Mouse (Mus musculus): ENCODE results near the gene Pla2g5. TPM values are rescaled to one million over a fixed set of nuclear protein-coding genes. Genes with fewer than 3 reads are reported as not detected.
"Not testable (repeated sequence)": the region's sequence is repeated elsewhere in the genome, so short reads cannot be mapped to it uniquely, and the experiment has no call there.

Pla2g5 gene
- polyA plus RNA-seq, 1 experiment from 2014 or later: 0.60 TPM

GRCm38 (mm10) chr4:138855092-138855632, 8.1 kb downstream of the Pla2g5 start:
- Histone ChIP-seq H3K4me1 (peaks cover 4% of the 10 kb centered on the region; the same call in 1 of the 2 replicates), H3K4me3 (no peak overlapping the region), H3K9me3 (no peaks in the 10 kb centered on the region), H3K27ac (replicated peaks) (no peak overlapping the region), H3K27me3 (replicated peaks; ENCODE audit: low read depth, poor library complexity, severe bottlenecking) (0 out of 2 replicates have a peak, but pooled peaks cover 7% of the 10 kb centered on the region), H3K36me3 (replicated peaks) (no peaks in the 10 kb centered on the region)
- 91% methylated on average over 9 of the region's 9 CpGs for WGBS
- DNase-seq (ENCODE audit: low spot score): no peak

- Histone ChIP-seq H3K27me3 (replicated peaks; ENCODE audit: low read depth, poor library complexity, severe bottlenecking) (0 out of 2 replicates have a peak, but pooled peaks cover 4% of the 10 kb centered on the region), H3K4me1 (no peaks in the 10 kb centered on the region)
- WGBS: 71% methylated on average over 6 of the region's 6 CpGs
Measured at GRCm38 (mm10) chr4:138852961-138853360, 10.3 kb downstream of the Pla2g5 start.

GRCm38 (mm10) chr4:138851463-138851862, 11.8 kb downstream of the Pla2g5 start:
- no peak overlapping the region for H3K27ac ChIP-seq (replicated peaks)
- H3K27me3 ChIP-seq (replicated peaks; ENCODE audit: low read depth, poor library complexity, severe bottlenecking): 0 out of 2 replicates have a peak, but pooled peaks cover 4% of the 10 kb centered on the region
- no peaks in the 10 kb centered on the region for H3K9me3 ChIP-seq
- H3K36me3 ChIP-seq (replicated peaks): no peaks in the 10 kb centered on the region
- WGBS: 11% methylated on average over 4 of the region's 4 CpGs
- no peaks in the 10 kb centered on the region for H3K4me1 ChIP-seq
- peak; percentile 76 for DNase-seq (ENCODE audit: low spot score)
- no peak overlapping the region for H3K4me3 ChIP-seq

More at GRCm38 (mm10) chr4:138852961-138853360, 10.3 kb downstream of the Pla2g5 start:
- H3K36me3 ChIP-seq (replicated peaks): no peaks in the 10 kb centered on the region
- no peak for DNase-seq (ENCODE audit: low spot score)
- H3K27ac ChIP-seq (replicated peaks): no peak overlapping the region
- H3K9me3 ChIP-seq: no peaks in the 10 kb centered on the region
- no peak overlapping the region for H3K4me3 ChIP-seq

- no peaks in the 10 kb centered on the region for H3K36me3 ChIP-seq (replicated peaks)
- WGBS: 90% methylated on average over 7 of the region's 7 CpGs
- no peak overlapping the region for H3K4me3 ChIP-seq
- H3K27me3 ChIP-seq (replicated peaks; ENCODE audit: low read depth, poor library complexity, severe bottlenecking): no peaks in the 10 kb centered on the region
- no peak overlapping the region for H3K27ac ChIP-seq (replicated peaks)
- H3K4me1 ChIP-seq: no peaks in the 10 kb centered on the region
- peaks cover 16% of the 10 kb centered on the region for H3K9me3 ChIP-seq
- DNase-seq (ENCODE audit: low spot score): no peak
Measured at GRCm38 (mm10) chr4:138841386-138841785, 21.9 kb downstream of the Pla2g5 start.

GRCm38 (mm10) chr4:138840726-138841125, 22.6 kb downstream of the Pla2g5 start:
- H3K36me3 ChIP-seq (replicated peaks): no peaks in the 10 kb centered on the region
- peaks cover 16% of the 10 kb centered on the region for H3K9me3 ChIP-seq
- 82% methylated on average over 8 of the region's 8 CpGs for WGBS
- no peak overlapping the region for H3K4me3 ChIP-seq
- H3K4me1 ChIP-seq: no peaks in the 10 kb centered on the region
- no peak overlapping the region for H3K27ac ChIP-seq (replicated peaks)
- DNase-seq (ENCODE audit: low spot score): no peak
- H3K27me3 ChIP-seq (replicated peaks; ENCODE audit: low read depth, poor library complexity, severe bottlenecking): no peaks in the 10 kb centered on the region

GRCm38 (mm10) chr4:138839806-138840205, 23.5 kb downstream of the Pla2g5 start:
- H3K4me1 ChIP-seq: no peaks in the 10 kb centered on the region
- no peak for DNase-seq (ENCODE audit: low spot score)
- no peaks in the 10 kb centered on the region for H3K27me3 ChIP-seq (replicated peaks; ENCODE audit: low read depth, poor library complexity, severe bottlenecking)
- H3K27ac ChIP-seq (replicated peaks): no peak overlapping the region
- peaks cover 13% of the 10 kb centered on the region for H3K9me3 ChIP-seq
- 85% methylated on average over 6 of the region's 6 CpGs for WGBS
- H3K36me3 ChIP-seq (replicated peaks): no peaks in the 10 kb centered on the region
- H3K4me3 ChIP-seq: no peak overlapping the region

GRCm38 (mm10) chr4:138827147-138827546, 36.1 kb downstream of the Pla2g5 start:
- Histone ChIP-seq H3K4me1 (peaks cover 4% of the 10 kb centered on the region; the same call in 1 of the 2 replicates), H3K4me3 (no peak overlapping the region), H3K9me3 (0 out of 2 replicates have a peak, but pooled peaks cover 6% of the 10 kb centered on the region), H3K27ac (replicated peaks) (no peak overlapping the region), H3K27me3 (replicated peaks; ENCODE audit: low read depth, poor library complexity, severe bottlenecking) (no peaks in the 10 kb centered on the region), H3K36me3 (replicated peaks) (no peaks in the 10 kb centered on the region)
- DNase-seq (ENCODE audit: low spot score): no peak
- WGBS: 68% methylated on average over 11 of the region's 11 CpGs

- Histone ChIP-seq H3K36me3 (replicated peaks) (no peaks in the 10 kb centered on the region), H3K27ac (replicated peaks) (no peak overlapping the region), H3K4me3 (no peak overlapping the region), H3K4me1 (peaks cover 4% of the 10 kb centered on the region; the same call in 1 of the 2 replicates), H3K27me3 (replicated peaks; ENCODE audit: low read depth, poor library complexity, severe bottlenecking) (no peaks in the 10 kb centered on the region), H3K9me3 (0 out of 2 replicates have a peak, but pooled peaks cover 6% of the 10 kb centered on the region)
- no peak for DNase-seq (ENCODE audit: low spot score)
- 68% methylated on average over 18 of the region's 18 CpGs for WGBS
Measured at GRCm38 (mm10) chr4:138825751-138826567, 37.3 kb downstream of the Pla2g5 start.

- Histone ChIP-seq H3K27me3 (replicated peaks; ENCODE audit: low read depth, poor library complexity, severe bottlenecking) (no peaks in the 10 kb centered on the region), H3K4me3 (no peak overlapping the region), H3K9me3 (0 out of 2 replicates have a peak, but pooled peaks cover 6% of the 10 kb centered on the region), H3K27ac (replicated peaks) (no peak overlapping the region), H3K36me3 (replicated peaks) (no peaks in the 10 kb centered on the region), H3K4me1 (peaks cover under 1% of the 10 kb centered on the region)
- WGBS: 82% methylated on average over 2 of the region's 2 CpGs
- no peak for DNase-seq (ENCODE audit: low spot score)
Measured at GRCm38 (mm10) chr4:138824660-138825059, 38.6 kb downstream of the Pla2g5 start.

- H3K9me3 ChIP-seq; DNase-seq (ENCODE audit: low spot score); H3K4me3 ChIP-seq; H3K27me3 ChIP-seq (replicated peaks; ENCODE audit: low read depth, poor library complexity, severe bottlenecking); H3K27ac ChIP-seq (replicated peaks); H3K36me3 ChIP-seq (replicated peaks); H3K4me1 ChIP-seq: not testable (repeated sequence)
- WGBS: 80% methylated on average over 2 of the region's 2 CpGs
Measured at GRCm38 (mm10) chr4:138824161-138824560, 39.1 kb downstream of the Pla2g5 start.

GRCm38 (mm10) chr4:138821036-138821435, 42.2 kb downstream of the Pla2g5 start:
- Histone ChIP-seq H3K4me1 (peaks cover 10% of the 10 kb centered on the region), H3K36me3 (replicated peaks) (no peaks in the 10 kb centered on the region), H3K27me3 (replicated peaks; ENCODE audit: low read depth, poor library complexity, severe bottlenecking) (peaks cover 4% of the 10 kb centered on the region; the same call in 1 of the 2 replicates), H3K27ac (replicated peaks) (no peak overlapping the region), H3K4me3 (no peak overlapping the region), H3K9me3 (0 out of 2 replicates have a peak, but pooled peaks cover 6% of the 10 kb centered on the region)
- 84% methylated on average over 2 of the region's 2 CpGs for WGBS
- no peak for DNase-seq (ENCODE audit: low spot score)

- Histone ChIP-seq H3K4me1 (peaks cover 10% of the 10 kb centered on the region), H3K4me3 (no peak overlapping the region), H3K27me3 (replicated peaks; ENCODE audit: low read depth, poor library complexity, severe bottlenecking) (peaks cover 4% of the 10 kb centered on the region; the same call in 1 of the 2 replicates), H3K27ac (replicated peaks) (peak overlapping the region; percentile 31; the same call in 1 of the 2 replicates), H3K36me3 (replicated peaks) (no peaks in the 10 kb centered on the region), H3K9me3 (0 out of 2 replicates have a peak, but pooled peaks cover 6% of the 10 kb centered on the region)
- no peak for DNase-seq (ENCODE audit: low spot score)
- 35% methylated on average over 8 of the region's 8 CpGs for WGBS
Measured at GRCm38 (mm10) chr4:138819101-138819500, 44.2 kb downstream of the Pla2g5 start.
